Mouse (Mus musculus) hindlimb bud, embryonic 11.5 days (tissue): ENCODE results near the gene 1700102P08Rik.

ENCODE experiments used
- DNase-seq: peaks from one replicate; pipeline ENCODE4 v3.0.0-alpha.2; 2012; ENCODE audit warnings: low read depth, low spot score; ENCODE audit errors: extremely low spot score

The 1700102P08Rik gene

DNA sequence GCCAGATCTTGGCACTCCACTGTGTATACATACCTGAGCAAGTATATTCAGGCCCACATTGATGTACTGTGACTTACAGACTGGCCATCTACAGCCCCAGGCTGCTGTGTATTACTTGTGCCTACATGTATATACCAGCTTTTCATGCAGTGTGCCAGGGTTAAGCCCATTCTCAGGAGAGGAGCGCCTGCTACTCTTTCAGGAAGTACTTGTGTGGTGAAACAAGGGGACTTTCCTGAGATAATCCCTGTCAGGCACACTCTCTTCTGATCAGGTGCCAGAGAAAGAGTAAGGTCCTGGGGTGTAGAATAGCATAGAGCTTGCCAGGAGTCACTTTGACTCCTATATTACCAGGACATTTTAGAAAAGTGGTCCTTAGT is 67.3 kb downstream of the 1700102P08Rik start:
- no peak for DNase-seq
